Mouse (Mus musculus): ENCODE results near the gene Lsm10. TPM values are rescaled to one million over a fixed set of nuclear protein-coding genes. Genes with fewer than 3 reads are reported as not detected.

Lsm10 gene
- polyA plus RNA-seq, 1 experiment from 2014 or later: 30.7 TPM

GRCm38 (mm10) chr4:126119051-126119450, 22.6 kb downstream of the Lsm10 start:
- ChIA-PET POLR2A (interaction anchor here (0.6 to 1.8 kb wide), 2 partner anchors 13 to 17 kb away, joined by 3 to 5 read pairs; no protein-coding TSS in a partner anchor), CTCF (no interaction called here)
- H3K27me3 ChIP-seq: no peaks in the 10 kb centered on the region
- ATAC-seq: no peak
- in situ Hi-C loops (cut with MboI; ENCODE audit: low pct_unique_long_range_greater_than_20kb): no loop called here
- DNase-seq (ENCODE audit: low read depth, low spot score): no peak
- TF ChIP-seq CTCF (IDR thresholded peaks at IDR 0.05): no peak

- in situ Hi-C loops (cut with MboI; ENCODE audit: low pct_unique_long_range_greater_than_20kb): no loop called here
- POLR2A ChIA-PET: interaction anchor here (1.8 kb wide), 1 partner anchor 12 kb away, joined by 5 read pairs; no protein-coding TSS in a partner anchor
- ATAC-seq (no peak), DNase-seq (ENCODE audit: low read depth, low spot score) (no peak)
- no peaks in the 10 kb centered on the region for H3K27me3 ChIP-seq
- no peak for TF ChIP-seq CTCF (IDR thresholded peaks at IDR 0.05)
- CTCF ChIA-PET: interaction anchor here (0.9 kb wide), 1 partner anchor 34 kb away, joined by 3 read pairs; no protein-coding TSS in a partner anchor
Observed at GRCm38 (mm10) chr4:126120052-126120451, 23.6 kb downstream of the Lsm10 start.

GRCm38 (mm10) chr4:126120506-126120905, 24.1 kb downstream of the Lsm10 start:
- ATAC-seq (no peak), DNase-seq (ENCODE audit: low read depth, low spot score) (no peak)
- in situ Hi-C loops (cut with MboI; ENCODE audit: low pct_unique_long_range_greater_than_20kb): no loop called here
- H3K27me3 ChIP-seq: no peaks in the 10 kb centered on the region
- no peak for TF ChIP-seq CTCF (IDR thresholded peaks at IDR 0.05)
- ChIA-PET POLR2A (no interaction called here), CTCF (interaction anchor here (0.9 kb wide), 1 partner anchor 34 kb away, joined by 3 read pairs; no protein-coding TSS in a partner anchor)

GRCm38 (mm10) chr4:126123309-126124040, 27.1 kb downstream of the Lsm10 start:
- ChIA-PET CTCF (no interaction called here), POLR2A (interaction anchor here (1.3 kb wide), 1 partner anchor 14 kb away, joined by 4 read pairs; no protein-coding TSS in a partner anchor)
- no peak for TF ChIP-seq CTCF (IDR thresholded peaks at IDR 0.05)
- no peak for ATAC-seq
- in situ Hi-C loops (cut with MboI; ENCODE audit: low pct_unique_long_range_greater_than_20kb): no loop called here
- no peak for DNase-seq (ENCODE audit: low read depth, low spot score)
- no peaks in the 10 kb centered on the region for H3K27me3 ChIP-seq

GRCm38 (mm10) chr4:126130502-126130901, 34.1 kb downstream of the Lsm10 start:
- TF ChIP-seq CTCF (IDR thresholded peaks at IDR 0.05): no peak
- CTCF ChIA-PET: interaction anchor here (0.8 to 2.3 kb wide), 8 partner anchors 9 to 183 kb away, joined by 3 to 8 read pairs (median 4); no protein-coding TSS in a partner anchor
- no peak for ATAC-seq
- POLR2A ChIA-PET: interaction anchor here (0.8 to 2.5 kb wide), 6 partner anchors 17 to 73 kb away, joined by 3 to 20 read pairs (median 4); partner anchors contain the start of genes Eva1b and Stk40
- no peak for DNase-seq (ENCODE audit: low read depth, low spot score)
- no peaks in the 10 kb centered on the region for H3K27me3 ChIP-seq
- in situ Hi-C loops (cut with MboI; ENCODE audit: low pct_unique_long_range_greater_than_20kb): no loop called here

- in situ Hi-C loops (cut with MboI; ENCODE audit: low pct_unique_long_range_greater_than_20kb): no loop called here
- no peak for TF ChIP-seq CTCF (IDR thresholded peaks at IDR 0.05)
- peak; percentile 89 for DNase-seq (ENCODE audit: low read depth, low spot score)
Observed at GRCm38 (mm10) chr4:126131290-126132121, 35.1 kb downstream of the Lsm10 start.

GRCm38 (mm10) chr4:126132636-126133264, 36.3 kb downstream of the Lsm10 start:
- POLR2A ChIA-PET: interaction anchor here (0.5 to 2.5 kb wide), 4 partner anchors 14 to 1842 kb away, joined by 3 to 20 read pairs (median 4); partner anchors contain the start of genes Eva1b and Stk40
- TF ChIP-seq CTCF (IDR thresholded peaks at IDR 0.05): no peak
- DNase-seq (ENCODE audit: low read depth, low spot score) (no peak), ATAC-seq (no peak)
- H3K27me3 ChIP-seq: no peaks in the 10 kb centered on the region
- CTCF ChIA-PET: interaction anchor here (1.3 to 2.3 kb wide), 3 partner anchors 9 to 28 kb away, joined by 3 to 8 read pairs (median 3); no protein-coding TSS in a partner anchor
- in situ Hi-C loops (cut with MboI; ENCODE audit: low pct_unique_long_range_greater_than_20kb): no loop called here

More at GRCm38 (mm10) chr4:126131290-126132121, 35.1 kb downstream of the Lsm10 start:
- CTCF ChIA-PET: interaction anchor here (0.8 to 2.3 kb wide), 11 partner anchors 10 to 182 kb away, joined by 3 to 8 read pairs (median 4); no protein-coding TSS in a partner anchor
- POLR2A ChIA-PET: interaction anchor here (0.8 to 2.5 kb wide), 8 partner anchors 12 to 72 kb away, joined by 3 to 20 read pairs (median 4); partner anchors contain the start of genes Eva1b and Stk40
- peak; percentile 90 for ATAC-seq
- H3K27me3 ChIP-seq: no peaks in the 10 kb centered on the region

GRCm38 (mm10) chr4:126134236-126134635, 37.8 kb downstream of the Lsm10 start:
- ChIA-PET CTCF (no interaction called here), POLR2A (no interaction called here)
- ATAC-seq (no peak), DNase-seq (ENCODE audit: low read depth, low spot score) (no peak)
- in situ Hi-C loops (cut with MboI; ENCODE audit: low pct_unique_long_range_greater_than_20kb): no loop called here
- TF ChIP-seq CTCF (IDR thresholded peaks at IDR 0.05): no peak
- H3K27me3 ChIP-seq: no peaks in the 10 kb centered on the region

- ATAC-seq (no peak), DNase-seq (ENCODE audit: low read depth, low spot score) (no peak)
- H3K27me3 ChIP-seq: no peaks in the 10 kb centered on the region
- no peak for TF ChIP-seq CTCF (IDR thresholded peaks at IDR 0.05)
- POLR2A ChIA-PET: no interaction called here
- in situ Hi-C loops (cut with MboI; ENCODE audit: low pct_unique_long_range_greater_than_20kb): no loop called here
- CTCF ChIA-PET: no interaction called here
Observed at GRCm38 (mm10) chr4:126134639-126135038, 38.2 kb downstream of the Lsm10 start.

- peak; percentile 27 for DNase-seq (ENCODE audit: low read depth, low spot score)
- H3K27me3 ChIP-seq: no peaks in the 10 kb centered on the region
- in situ Hi-C loops (cut with MboI; ENCODE audit: low pct_unique_long_range_greater_than_20kb): no loop called here
- no peak for TF ChIP-seq CTCF (IDR thresholded peaks at IDR 0.05)
- CTCF ChIA-PET: interaction anchor here (1.5 kb wide), 1 partner anchor 52 kb away, joined by 3 read pairs; no protein-coding TSS in a partner anchor
- ATAC-seq: peak; percentile 58
- POLR2A ChIA-PET: interaction anchor here (1.0 to 1.1 kb wide), 2 partner anchors 12 to 18 kb away, joined by 3 read pairs; no protein-coding TSS in a partner anchor
Observed at GRCm38 (mm10) chr4:126137773-126138172, 41.4 kb downstream of the Lsm10 start.
